Mouse (Mus musculus) spleen, adult 18-20 months (tissue): Measurements from ENCODE around the gene Hba-x.

Experiments used
- DNase-seq, 2 experiments: peaks; one replicate each; pipeline ENCODE4 v3.0.0; 2022; ENCODE audit warnings: mixed read lengths in 2 of 2

Hba-x gene

GRCm38 (mm10) chr11:32276347-32276746 is at the start of gene Hba-x:
Gene Hba-x, plus strand, starts transcription at chr11:32276400.
- no peak for DNase-seq

- DNase-seq: no peak
Observed at GRCm38 (mm10) chr11:32227041-32227440, 49.2 kb upstream of the Hba-x start.

DNA sequence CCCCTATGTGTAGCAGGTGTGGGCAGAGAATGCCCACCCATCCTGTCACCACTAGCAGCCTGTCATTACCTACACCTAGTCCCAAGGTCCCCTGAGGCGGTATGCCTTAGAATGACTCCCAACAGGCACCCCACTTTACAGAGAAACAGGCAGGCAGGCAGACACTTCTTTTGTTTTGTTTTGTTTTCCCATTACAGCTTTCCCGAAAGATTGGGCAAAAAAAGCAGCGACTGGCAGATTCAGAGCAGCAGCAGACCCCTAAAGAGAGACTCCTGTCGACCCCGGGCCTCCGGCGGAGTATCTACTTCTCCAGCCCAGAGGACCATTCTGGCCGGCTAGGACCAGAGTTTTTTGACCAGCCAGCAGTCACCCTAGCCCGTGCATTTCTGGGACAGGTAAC is 48.6 kb upstream of the Hba-x start:
- no peak for DNase-seq

DNA sequence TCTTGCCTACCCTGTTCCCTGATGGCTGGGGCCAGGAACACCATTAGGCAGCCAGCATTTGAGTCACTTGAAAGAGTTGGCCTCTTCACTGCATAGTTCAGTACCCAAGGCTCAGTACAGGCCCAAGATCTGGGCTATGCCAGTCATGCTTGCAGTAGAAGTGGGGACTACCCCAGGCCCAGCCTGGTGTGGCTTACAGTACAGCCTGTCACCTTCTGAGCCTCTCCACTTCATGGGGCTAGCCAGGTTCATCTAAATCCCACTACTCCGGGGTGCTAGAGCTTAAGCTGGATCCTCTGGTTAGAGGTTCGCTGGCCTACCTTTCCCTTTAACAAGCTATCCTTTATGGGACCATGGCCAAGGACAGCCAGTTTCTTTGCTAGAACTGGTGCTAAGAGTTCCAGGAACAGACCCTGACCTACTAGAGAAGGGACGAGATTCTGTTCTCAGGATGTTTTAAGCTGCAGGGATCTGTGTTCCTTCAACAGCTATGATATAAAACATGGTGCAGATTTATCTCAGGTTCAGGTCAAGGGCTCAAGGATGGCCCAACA is 47.8 kb upstream of the Hba-x start:
- no peak for DNase-seq

- no peak for DNase-seq
Observed at GRCm38 (mm10) chr11:32230220-32230619, 46.0 kb upstream of the Hba-x start.

DNA sequence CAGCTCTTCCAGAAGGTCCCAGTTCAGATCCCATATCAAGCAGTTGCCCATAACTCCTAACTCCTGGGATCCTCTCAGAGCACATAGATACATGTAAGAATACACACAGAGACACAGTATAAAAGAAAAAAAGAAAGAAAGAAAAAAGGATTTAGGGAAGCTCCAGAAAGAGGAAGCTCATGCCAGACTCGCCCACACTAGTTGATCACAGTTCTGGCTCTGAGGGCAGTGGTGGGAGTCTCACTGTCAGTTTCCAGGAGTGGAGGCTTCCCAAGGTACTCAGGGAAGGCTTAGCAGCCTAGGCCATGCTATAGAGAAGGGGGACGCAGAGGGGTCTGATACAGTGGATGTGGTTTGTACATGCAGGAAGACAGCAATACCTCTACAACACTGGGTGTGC is 45.1 kb upstream of the Hba-x start:
- no peak for DNase-seq

- DNase-seq: no peak
Observed at GRCm38 (mm10) chr11:32232848-32233247, 43.4 kb upstream of the Hba-x start.

DNA sequence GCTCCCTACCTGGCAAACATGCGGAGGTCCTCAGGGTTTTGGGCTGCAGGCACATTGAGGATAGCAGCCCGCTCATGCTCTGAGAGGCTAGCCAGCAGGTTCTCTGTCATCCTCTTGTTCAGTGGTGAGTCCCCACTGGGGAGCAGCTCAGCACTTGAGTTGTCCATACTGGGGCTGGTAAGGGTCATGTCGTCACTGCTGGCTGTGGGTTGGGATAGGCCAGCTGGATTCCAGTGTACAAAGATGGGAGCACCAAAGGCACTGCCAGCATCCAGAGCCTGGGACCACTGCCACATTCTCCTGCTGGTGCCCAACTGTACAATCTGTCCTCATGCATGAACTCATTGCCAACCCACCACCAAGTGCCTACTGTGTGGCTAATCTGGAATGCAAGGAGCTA is 42.3 kb upstream of the Hba-x start:
- no peak for DNase-seq

- no peak for DNase-seq
Observed at GRCm38 (mm10) chr11:32234816-32235485, 41.2 kb upstream of the Hba-x start.

GRCm38 (mm10) chr11:32235646-32236045 is 40.6 kb upstream of the Hba-x start:
- DNase-seq: no peak

DNA sequence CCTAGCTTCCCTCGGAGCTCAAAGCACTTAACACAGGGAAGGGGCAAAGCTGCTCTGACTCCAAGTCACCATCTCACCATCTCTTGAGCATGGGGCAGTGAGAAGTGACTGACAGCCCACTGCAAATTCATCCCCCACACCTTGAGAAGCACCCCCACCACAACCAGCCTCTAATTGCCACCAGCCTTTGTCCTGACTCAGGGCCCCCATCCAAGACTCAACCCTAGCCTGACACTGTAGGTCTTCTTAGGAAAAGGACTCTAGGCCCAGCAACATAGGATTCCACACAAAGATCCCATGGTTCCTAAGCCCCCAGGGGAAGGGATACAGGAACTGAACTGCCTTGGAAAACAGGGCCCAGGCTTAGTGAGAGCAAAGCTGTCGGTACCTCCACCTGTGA is 40.1 kb upstream of the Hba-x start:
- DNase-seq: no peak

- peak in 1 of 2 experiments; percentile 43 for DNase-seq
Observed at GRCm38 (mm10) chr11:32236712-32237410, 39.3 kb upstream of the Hba-x start.

- DNase-seq: no peak
Observed at GRCm38 (mm10) chr11:32237411-32237795, 38.8 kb upstream of the Hba-x start.

DNA sequence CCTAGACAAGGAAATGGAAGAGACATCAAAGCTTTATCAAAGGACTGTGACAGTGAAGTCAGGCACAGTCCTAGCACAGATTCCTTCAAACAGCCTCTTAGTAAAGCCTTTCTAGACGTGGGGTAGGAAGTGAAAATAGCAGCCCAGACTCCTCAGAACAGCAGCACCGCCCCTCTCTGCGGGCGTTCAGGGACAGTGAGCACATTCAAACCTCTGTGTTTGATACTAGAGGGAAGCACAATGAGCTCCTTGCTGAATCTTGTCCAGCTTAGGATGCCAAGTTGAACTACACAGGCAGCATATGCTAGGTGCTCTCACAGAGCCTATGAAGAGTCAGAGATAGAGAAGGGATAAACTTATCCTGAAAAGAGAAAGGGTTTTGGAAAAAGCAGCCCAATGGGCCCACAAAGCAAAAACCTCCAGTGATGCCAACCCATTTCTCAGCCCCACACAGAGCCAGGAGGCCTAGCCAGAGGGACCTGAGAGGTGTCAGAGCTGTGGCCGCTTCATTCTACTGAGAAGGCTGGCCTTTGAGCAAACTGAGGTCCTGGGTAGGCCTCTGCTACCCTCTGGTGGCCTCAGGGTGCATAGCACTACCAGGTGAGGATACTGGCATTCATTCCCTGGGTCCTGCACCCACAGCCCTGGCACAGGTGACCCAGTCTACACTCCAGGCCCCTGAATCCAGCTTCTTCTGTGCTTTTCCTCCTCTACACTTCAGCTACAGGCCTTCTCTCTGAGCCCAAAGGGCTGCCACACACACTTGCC is 37.9 kb upstream of the Hba-x start:
- peak; percentile 56 to 77 for DNase-seq

DNA sequence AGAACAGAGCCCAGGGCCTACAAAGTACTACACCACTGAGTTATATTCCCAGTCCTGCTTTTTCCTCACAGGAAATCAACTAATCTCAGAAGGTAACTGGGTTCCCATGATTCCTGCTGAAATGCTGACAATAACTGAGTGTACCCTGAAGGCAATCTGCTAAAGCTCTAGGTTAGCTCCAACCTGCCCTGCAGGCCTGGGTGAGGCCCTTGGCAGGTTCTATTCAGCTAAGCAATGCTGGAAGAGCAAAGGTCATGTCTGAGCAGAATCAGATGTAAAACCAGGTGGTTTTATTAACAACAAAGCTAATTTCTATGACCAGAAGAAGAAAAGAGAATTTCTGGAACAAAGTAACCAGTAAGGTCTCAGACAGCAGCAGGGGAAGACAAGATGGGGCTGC is 34.8 kb upstream of the Hba-x start:
- no peak for DNase-seq

GRCm38 (mm10) chr11:32242209-32242608 is 34.0 kb upstream of the Hba-x start:
- no peak for DNase-seq

DNA sequence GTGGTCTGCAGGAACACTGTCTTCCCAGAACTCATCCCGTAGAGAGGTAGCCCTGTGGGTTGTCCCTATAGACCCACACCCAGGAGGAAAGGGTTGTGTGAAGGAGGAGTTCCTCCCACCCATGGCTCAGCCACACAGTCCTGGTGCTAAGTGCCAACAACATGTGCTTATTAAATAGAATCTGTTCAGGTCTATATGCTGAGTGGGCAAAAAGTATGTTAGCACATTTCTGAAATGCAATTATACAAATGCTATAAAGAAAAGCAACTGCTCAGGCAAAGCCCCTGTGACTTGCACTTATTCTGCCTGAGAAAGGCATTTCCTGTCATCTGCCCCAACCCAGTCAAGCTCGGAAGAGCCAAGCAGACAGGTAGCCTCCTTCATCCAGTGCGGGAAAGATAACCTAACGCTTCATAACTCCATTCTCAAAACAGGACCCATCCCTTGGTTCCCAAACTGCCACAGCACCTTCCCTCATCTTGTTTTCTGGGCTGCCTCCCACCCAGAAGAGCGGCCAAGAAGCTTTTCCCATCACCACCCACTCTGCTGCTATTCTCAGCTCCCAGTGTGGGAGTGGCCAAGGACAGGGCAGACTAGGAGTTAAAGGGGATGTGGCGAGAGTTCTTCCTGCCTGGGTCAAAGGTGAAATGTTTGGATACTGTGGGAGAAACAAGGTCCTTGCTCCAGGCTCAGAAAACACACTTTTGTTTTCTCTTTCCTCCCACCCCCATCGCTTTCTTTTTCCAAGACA is 32.8 kb upstream of the Hba-x start:
- no peak for DNase-seq

DNA sequence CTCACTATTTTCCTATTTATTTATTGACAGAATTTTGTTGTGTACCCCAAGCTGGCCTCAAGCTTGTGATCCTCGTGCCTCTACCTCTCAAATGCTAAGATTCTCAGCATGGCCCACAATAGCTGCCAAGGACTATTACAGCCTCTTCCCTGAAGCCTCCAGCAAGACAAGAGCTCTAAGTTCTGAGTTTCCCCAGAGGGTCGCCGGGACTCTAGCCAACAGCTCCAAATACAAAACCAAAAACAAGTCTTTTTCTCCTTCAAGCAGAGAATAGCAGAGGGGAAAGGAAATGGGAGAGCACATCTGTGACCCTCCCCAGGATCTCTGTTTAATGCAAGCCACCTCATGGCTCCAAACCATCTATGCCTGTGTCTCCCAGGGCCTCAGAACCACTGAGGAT is 32.1 kb upstream of the Hba-x start:
- no peak for DNase-seq

GRCm38 (mm10) chr11:32244617-32245016 is 31.6 kb upstream of the Hba-x start:
- no peak for DNase-seq

DNA sequence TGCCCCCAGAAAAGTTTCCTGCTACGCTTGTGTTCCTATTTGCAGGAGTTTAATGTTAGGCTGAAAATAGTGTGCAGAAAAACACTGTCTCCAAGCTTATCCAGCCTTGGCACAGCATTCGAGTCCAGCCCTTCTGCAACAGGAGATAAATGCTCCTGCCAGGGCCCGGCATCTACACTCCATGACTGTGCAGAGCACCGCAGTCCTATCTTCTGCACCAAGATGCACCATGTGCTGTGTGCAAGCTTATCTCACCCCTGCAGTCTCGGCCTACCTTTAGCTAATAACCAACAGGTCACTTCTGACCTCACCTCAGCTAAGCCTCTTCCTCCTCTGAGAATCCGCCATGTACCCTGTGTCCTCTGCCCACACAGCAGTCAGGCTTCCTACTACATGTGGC is 30.6 kb upstream of the Hba-x start:
- no peak for DNase-seq

GRCm38 (mm10) chr11:32247068-32247467 is 29.1 kb upstream of the Hba-x start:
- DNase-seq: no peak

- DNase-seq: no peak
Observed at GRCm38 (mm10) chr11:32248350-32248749, 27.9 kb upstream of the Hba-x start.
